Mouse (Mus musculus): Measurements from ENCODE around the gene Stard7. TPM values are rescaled to one million over a fixed set of nuclear protein-coding genes. Genes with fewer than 3 reads are reported as not detected.

Stard7 gene
- total RNA-seq, 2 experiments from 2014 or later = 86.8 to 98.4 TPM

- no peak for DNase-seq
- intact Hi-C loops (cut with DNase I; ENCODE audit: low total_unique reads) = no loop called here
Measured at GRCm38 (mm10) chr2:127314467-127315154, 44.6 kb downstream of the Stard7 start.

DNA sequence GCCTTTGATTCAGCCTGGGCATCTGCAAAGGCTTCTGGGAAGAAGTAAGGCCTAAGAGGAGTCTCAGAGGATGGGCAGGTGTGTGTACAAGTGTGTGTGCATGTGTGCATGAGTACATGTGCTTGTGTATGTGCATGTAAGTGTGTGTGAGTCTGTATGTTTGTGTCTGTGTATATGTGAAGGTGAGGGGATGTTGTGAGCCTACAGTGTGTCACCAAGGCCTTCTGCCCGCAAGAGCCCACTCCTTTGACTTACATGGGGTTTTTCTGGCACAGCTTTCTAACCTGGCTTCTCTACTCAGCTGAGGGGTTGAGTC is 45.1 kb downstream of the Stard7 start:
- no peak for DNase-seq

DNA sequence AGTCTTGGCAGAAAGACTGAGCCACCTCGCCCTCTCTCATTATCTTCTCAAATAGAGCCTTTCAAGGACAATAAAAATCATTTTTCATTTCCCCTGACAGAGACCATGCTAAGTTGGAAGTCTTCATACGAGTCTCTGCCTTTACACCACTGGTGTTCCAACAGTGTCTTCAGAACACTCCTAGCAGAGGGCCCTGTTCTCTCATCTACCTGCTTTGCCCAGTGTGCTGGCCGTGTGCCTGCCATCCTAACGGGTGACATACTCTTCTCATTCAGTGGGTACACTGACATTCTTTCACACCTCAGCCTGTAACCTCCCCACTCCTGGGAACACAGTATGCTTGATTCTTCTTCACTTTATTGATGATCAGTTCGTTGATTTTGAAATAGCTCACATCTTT is 46.4 kb downstream of the Stard7 start:
- intact Hi-C loops (cut with DNase I; ENCODE audit: low total_unique reads) = no loop called here
- no peak for DNase-seq

More for the DNA sequence above, 45.1 kb downstream of the Stard7 start:
- intact Hi-C loops (cut with DNase I; ENCODE audit: low total_unique reads) = no loop called here

- intact Hi-C loops (cut with DNase I; ENCODE audit: low total_unique reads) = no loop called here
- DNase-seq = no peak
Measured at GRCm38 (mm10) chr2:127318136-127318535, 48.1 kb downstream of the Stard7 start.

- DNase-seq = no peak
- intact Hi-C loops (cut with DNase I; ENCODE audit: low total_unique reads) = no loop called here
Measured at GRCm38 (mm10) chr2:127319071-127319470, 49.1 kb downstream of the Stard7 start.

DNA sequence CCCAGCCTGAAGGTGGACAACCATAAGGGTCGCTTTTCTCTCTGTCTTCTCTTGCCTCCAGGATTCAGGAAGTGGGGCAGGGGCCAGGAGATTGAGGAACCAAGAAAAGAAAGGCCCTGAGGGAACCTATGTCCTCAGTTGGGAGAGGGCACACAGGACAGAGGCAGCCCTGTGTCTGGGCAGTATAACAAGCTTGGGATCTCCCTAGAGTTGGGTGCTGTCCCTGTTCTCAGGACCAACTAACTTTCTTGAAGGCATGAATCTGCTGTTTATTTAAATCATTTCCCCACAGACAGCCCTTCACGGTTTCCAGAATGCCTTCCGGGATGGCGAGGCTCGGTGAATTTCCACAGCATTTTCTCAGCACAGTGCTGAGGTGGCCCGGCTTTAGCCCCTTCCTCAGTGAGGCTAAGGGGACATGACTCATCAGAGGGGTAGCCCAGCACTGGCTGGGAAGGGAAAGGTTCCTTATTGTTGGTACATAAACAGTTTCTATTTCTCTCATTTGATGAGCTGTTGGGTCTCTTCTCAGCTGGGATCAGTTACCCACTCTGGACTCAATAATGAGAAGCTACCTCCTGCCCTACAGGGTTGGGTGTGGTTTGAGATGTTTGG is 52.8 kb downstream of the Stard7 start:
- intact Hi-C loops (cut with DNase I; ENCODE audit: low total_unique reads) = no loop called here
- no peak for DNase-seq

- intact Hi-C loops (cut with DNase I; ENCODE audit: low total_unique reads) = no loop called here
- DNase-seq = no peak
Measured at GRCm38 (mm10) chr2:127323667-127324066, 53.6 kb downstream of the Stard7 start.

- intact Hi-C loops (cut with DNase I; ENCODE audit: low total_unique reads) = no loop called here
- no peak for DNase-seq
Measured at GRCm38 (mm10) chr2:127324456-127324855, 54.4 kb downstream of the Stard7 start.

DNA sequence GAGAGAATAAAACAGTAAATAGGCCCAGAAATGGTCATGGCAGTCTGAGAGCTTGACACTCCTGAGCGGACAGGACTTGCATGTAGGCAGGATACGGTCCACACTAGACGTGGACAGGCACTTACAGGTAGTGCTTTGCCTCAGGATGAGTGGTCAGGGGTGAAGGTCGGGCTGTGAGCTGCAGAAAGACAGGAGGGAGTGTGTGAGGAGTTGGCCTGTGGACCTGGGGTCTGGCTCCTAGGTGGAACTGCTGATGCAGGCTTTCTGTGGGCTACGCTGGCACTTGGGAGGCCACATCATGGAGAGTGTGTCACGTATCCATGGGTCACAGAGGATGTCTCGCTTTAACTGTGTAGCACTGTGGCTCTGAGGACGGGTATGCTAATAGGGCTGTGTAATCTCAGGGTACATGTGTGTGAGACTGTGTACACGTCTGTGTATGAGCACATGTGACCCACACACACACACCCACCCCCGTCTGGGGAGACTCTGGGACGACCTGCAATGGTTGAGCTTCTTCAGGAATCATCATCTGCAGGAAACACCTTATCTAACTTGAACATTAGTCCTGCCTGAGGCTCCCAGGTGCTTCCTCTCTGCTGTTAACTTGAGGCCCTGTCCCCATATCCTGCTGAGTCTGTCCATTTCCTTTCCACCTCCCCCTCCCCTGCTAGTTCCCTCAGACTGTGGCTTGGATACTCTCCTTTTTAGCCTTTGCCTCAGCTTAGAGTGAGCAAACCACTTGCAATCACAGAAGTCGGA is 58.3 kb downstream of the Stard7 start:
- DNase-seq = no peak
- intact Hi-C loops (cut with DNase I; ENCODE audit: low total_unique reads) = no loop called here

DNA sequence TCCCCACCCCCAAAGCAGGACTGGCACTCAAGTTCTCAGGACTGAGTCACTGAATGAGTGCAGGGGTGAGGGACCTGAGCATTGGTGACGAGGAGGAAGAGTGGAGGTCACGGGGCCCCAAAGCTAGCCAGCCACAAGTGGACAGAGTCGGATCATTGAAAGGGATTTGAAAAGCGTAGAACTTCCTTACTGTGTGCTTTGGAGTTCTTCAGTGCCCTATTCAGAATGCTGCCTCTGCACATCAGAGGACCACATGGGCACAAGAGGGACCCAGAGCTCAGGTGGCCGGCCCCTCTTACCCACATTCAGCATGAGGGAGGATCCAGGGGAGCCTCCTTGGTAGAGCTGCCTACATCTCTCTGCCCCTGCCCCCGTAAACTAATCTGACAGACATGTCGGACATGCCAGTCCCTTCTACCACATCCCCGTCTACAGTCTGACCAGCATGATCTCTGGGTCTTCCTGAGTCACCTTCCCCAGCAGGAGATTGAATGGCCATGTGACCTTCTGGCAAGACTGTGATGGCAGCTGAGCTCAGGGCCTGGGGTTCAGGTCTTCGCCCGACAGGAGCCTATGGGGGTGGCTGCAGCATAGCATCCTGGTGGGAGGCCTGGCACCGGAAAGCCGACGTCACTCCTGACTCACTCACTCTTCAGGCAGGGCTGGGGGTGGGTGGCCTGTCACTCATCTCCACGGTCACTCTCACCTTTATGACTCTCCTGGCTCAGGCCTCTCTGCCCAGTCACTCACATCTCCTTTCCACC is 63.0 kb downstream of the Stard7 start:
- intact Hi-C loops (cut with DNase I; ENCODE audit: low total_unique reads) = loop anchor here (10.0 kb wide), 1 partner anchor 88 kb away; the partner anchor contains the start of genes Ciao1 and Tmem127
- DNase-seq = no peak

DNA sequence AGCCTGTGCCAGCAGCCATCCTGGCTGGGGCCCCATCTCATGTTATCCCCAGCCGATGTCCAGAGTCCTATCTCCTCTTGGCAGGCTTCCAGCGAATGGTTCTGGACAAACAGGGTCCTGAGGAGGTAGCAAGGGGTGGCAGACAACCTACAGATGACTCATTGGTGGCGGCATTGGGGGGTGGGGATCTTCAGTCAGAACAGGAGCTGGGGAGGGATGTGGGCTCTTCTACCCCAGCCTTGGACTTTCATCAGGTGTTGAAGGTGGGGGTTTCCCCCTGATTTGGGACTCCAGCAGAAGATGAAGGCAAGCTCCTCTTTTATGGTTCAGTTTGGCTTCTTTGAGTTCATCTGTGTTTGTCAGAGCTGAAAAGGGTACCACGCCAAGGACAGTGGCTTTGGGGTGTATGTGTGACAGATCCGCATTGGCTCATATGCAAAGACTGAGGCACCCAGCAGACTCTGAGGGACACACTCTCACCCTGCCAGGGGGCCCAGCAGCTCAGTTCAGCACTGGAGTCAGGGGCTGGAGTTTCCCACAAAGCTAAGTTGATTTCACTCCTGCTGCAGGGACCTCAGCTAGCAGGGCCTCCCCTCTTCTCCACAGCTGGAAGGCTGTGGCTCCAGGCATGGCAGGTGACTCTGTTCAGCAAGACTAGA is 64.1 kb downstream of the Stard7 start:
- DNase-seq = no peak
- intact Hi-C loops (cut with DNase I; ENCODE audit: low total_unique reads) = loop anchor here (10.0 kb wide), 1 partner anchor 89 kb away; the partner anchor contains the start of genes Ciao1 and Tmem127

DNA sequence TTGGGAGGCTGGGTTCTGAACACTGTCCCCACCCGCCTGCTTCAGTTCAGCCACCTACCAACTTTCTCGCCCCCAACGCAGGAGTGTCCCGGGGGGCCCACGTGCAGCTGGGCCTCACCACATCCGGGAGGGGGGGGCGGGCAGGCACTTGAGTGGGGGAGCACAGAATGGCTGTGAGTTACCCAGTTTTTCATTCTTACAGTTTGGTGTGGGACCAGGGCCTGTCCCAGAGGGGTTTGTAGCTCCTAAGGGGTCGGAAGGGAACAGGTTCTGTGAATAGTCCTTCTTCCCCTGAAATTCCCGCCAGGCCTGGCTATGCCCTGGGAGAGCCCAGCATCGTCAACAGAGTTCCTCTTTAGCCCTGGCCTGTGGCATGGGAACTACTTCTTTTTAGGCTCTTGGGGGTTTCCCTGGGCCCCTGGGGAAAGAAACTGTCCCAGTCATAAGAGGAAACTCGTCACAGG is 65.1 kb downstream of the Stard7 start:
- no peak for DNase-seq
- intact Hi-C loops (cut with DNase I; ENCODE audit: low total_unique reads) = loop anchor here (10.0 kb wide), 1 partner anchor 90 kb away; the partner anchor contains the start of genes Ciao1 and Tmem127

DNA sequence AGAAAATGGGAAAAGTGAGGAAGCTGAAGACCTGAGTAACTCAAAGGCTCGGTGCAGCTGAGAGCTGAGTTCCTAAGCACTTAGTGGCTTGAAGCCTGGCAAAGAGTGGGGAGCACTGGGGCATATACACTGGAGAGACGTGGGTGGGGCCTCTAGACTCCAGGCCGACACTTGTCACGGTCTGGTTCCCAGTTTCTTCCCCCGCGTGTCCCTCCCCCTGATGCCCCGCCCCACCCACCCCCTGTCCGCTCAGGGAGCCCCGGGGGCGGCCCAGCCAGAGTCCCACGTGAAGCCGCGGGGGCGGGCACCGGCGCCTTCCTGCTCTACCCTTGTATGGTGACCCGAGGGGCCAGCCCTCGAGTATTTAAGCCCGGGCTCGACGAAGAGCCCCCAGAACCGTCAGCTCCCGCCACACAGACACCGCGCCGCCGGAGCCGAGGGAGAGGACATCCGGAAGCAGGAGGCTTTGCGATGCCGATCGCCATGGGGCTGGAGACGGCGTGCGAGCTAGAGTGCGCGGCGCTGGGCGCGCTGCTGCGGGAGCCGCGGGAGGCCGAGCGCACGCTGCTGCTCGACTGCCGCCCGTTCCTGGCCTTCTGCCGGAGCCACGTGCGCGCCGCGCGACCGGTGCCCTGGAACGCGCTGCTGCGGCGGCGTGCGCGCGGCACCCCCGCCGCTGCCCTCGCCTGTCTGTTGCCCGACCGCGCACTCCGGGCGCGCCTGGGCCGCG is 65.9 kb downstream of the Stard7 start, which contains the start of gene Dusp2:
Gene Dusp2, plus strand, starts transcription at position 393 of the 730 bp plus-strand sequence.
- intact Hi-C loops (cut with DNase I; ENCODE audit: low total_unique reads) = loop anchor here (10.0 kb wide), 1 partner anchor 91 kb away; the partner anchor contains the start of genes Ciao1 and Tmem127

GRCm38 (mm10) chr2:127336497-127336832 is 66.4 kb downstream of the Stard7 start:
- intact Hi-C loops (cut with DNase I; ENCODE audit: low total_unique reads) = loop anchor here (10.0 kb wide), 1 partner anchor 92 kb away; the partner anchor contains the start of genes Ciao1 and Tmem127

More for the DNA sequence above, 65.9 kb downstream of the Stard7 start, which contains the start of gene Dusp2:
- peak; percentile 80 for DNase-seq

DNA sequence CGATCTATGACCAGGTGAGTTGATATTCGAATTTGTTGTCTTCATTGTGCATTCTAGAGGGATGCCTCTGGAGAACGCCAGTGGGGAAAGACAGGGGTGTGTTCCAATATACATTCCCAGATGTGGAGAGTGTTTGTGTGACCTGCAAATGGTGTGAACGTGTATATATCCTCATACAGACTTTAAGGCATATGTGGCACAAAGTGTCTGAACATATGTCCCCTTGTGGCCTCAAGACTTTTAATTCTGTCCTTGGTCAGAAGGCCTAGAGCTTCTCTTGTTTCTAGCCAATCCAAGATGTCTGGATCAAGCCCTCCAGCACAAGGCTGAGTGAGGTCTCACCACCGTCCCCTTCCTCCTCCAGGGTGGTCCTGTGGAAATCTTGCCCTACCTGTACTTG is 66.9 kb downstream of the Stard7 start:
- intact Hi-C loops (cut with DNase I; ENCODE audit: low total_unique reads) = loop anchor here (10.0 kb wide), 1 partner anchor 92 kb away; the partner anchor contains the start of genes Ciao1 and Tmem127
- DNase-seq = no peak

More at GRCm38 (mm10) chr2:127336497-127336832, 66.4 kb downstream of the Stard7 start:
- no peak for DNase-seq

DNA sequence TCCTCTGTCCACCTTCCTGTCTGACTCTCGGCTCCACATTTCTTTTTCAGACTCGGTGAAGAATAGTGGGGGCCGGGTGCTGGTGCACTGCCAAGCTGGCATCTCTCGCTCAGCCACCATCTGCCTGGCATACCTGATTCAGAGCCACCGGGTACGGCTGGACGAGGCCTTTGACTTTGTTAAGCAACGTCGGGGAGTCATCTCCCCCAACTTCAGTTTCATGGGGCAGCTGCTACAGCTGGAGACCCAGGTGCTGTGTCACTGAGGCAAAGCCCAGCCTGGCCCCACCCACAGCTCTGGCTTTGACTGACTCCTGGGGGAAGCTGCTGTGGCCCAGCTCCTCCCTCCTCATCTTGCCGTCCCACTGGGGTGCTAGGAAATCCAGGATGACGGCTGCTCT is 67.5 kb downstream of the Stard7 start:
- intact Hi-C loops (cut with DNase I; ENCODE audit: low total_unique reads) = loop anchor here (10.0 kb wide), 1 partner anchor 93 kb away; the partner anchor contains the start of genes Ciao1 and Tmem127
- no peak for DNase-seq

GRCm38 (mm10) chr2:127338012-127338411 is 68.0 kb downstream of the Stard7 start:
- intact Hi-C loops (cut with DNase I; ENCODE audit: low total_unique reads) = loop anchor here (10.0 kb wide), 1 partner anchor 93 kb away; the partner anchor contains the start of genes Ciao1 and Tmem127
- no peak for DNase-seq

- intact Hi-C loops (cut with DNase I; ENCODE audit: low total_unique reads) = loop anchor here (10.0 kb wide), 1 partner anchor 94 kb away; the partner anchor contains the start of genes Ciao1 and Tmem127
Measured at GRCm38 (mm10) chr2:127338416-127338815, 68.4 kb downstream of the Stard7 start, which contains the start of gene Astl. Gene Astl (plus strand): TSS chr2:127338639.

More at GRCm38 (mm10) chr2:127338416-127338815, 68.4 kb downstream of the Stard7 start, which contains the start of gene Astl:
- no peak for DNase-seq
